7 mouse cellular contexts compared by ENCODE assay signal in genomic region chr8:122282501-122283355, GRCm38 (mm10). TPM values are rescaled to one million over a fixed set of nuclear protein-coding genes. Genes with fewer than 3 reads are reported as not detected.
DNase-seq lines count a peak whose midpoint lies in the region; ATAC-seq and TF ChIP-seq lines count a peak whose summit lies in the region.

No protein-coding gene starts in this region.

- no peak for TF ChIP-seq CTCF in liver, adult 2 months (IDR thresholded peaks at IDR 0.05; ENCODE audit: low read depth, low read length)

- H3K9me3 ChIP-seq in embryonic facial prominence, embryonic 13.5 days: no peaks in the 10 kb centered on the region
- no peaks in the 10 kb centered on the region for H3K9me3 ChIP-seq in hindbrain, embryonic 14.5 days (ENCODE audit: control insufficient read depth, low read length)

- H3K27me3 ChIP-seq in embryonic facial prominence, embryonic 13.5 days: peaks cover 43% of the 10 kb centered on the region
- H3K27me3 ChIP-seq in hindbrain, embryonic 14.5 days (ENCODE audit: control insufficient read depth, insufficient read depth, low read length): no peaks in the 10 kb centered on the region
- H3K27me3 ChIP-seq in liver, adult 2 months (ENCODE audit: control insufficient read depth, insufficient read depth, low read length): no peaks in the 10 kb centered on the region

- TF ChIP-seq POLR2A in liver, adult 2 months (IDR thresholded peaks at IDR 0.05; ENCODE audit: extremely low read depth, insufficient read depth, low read length): no peak

- peak; percentile 81 for DNase-seq in CD4-positive helper T cell, adult 2 months (ENCODE audit: low read depth, low spot score)
- peak; percentile 44 for DNase-seq in MN1 (ENCODE audit: low spot score)
- no peak for DNase-seq in hindbrain, embryonic 14.5 days (ENCODE audit: low spot score)
- DNase-seq in liver, adult 2 months (ENCODE audit: extremely low read depth, low read depth, low spot score): peak; percentile 27
- DNase-seq in neural tube, embryonic 10.5 days (ENCODE audit: extremely low spot score, low spot score): peak; percentile 69
- DNase-seq in frontal cortex, postnatal 10 days (ENCODE audit: low spot score in 2 of 2): no peak

- peak overlapping the region; percentile 81 for H3K9ac ChIP-seq in embryonic facial prominence, embryonic 13.5 days
- peak overlapping the region; percentile 75 for H3K9ac ChIP-seq in hindbrain, embryonic 14.5 days
- peak overlapping the region; percentile 57 for H3K9ac ChIP-seq in liver, adult 2 months (ENCODE audit: low read depth, low read length)

- peak overlapping the region; percentile 69 for H3K27ac ChIP-seq in embryonic facial prominence, embryonic 13.5 days
- no peak overlapping the region; the same call in 1 of the 2 replicates for H3K27ac ChIP-seq in hindbrain, embryonic 14.5 days
- H3K27ac ChIP-seq in liver, adult 2 months (replicated peaks; ENCODE audit: insufficient read depth, low read depth, low read length): peak overlapping the region; percentile 35

- ATAC-seq in embryonic facial prominence, embryonic 13.5 days (ENCODE audit: insufficient number of reproducible peaks, insufficient read depth, low FRiP score, low TSS enrichment, low read depth): no peak
- ATAC-seq in hindbrain, embryonic 14.5 days (ENCODE audit: low FRiP score): no peak

- H3K4me1 ChIP-seq in embryonic facial prominence, embryonic 13.5 days: peaks cover 45% of the 10 kb centered on the region
- peaks cover 22% of the 10 kb centered on the region for H3K4me1 ChIP-seq in hindbrain, embryonic 14.5 days (replicated peaks; ENCODE audit: control insufficient read depth, insufficient read depth, low read length)
- H3K4me1 ChIP-seq in liver, adult 2 months (ENCODE audit: control insufficient read depth, insufficient read depth, low read length): peaks cover 15% of the 10 kb centered on the region

- peak overlapping the region; percentile 98 for H3K4me2 ChIP-seq in embryonic facial prominence, embryonic 13.5 days
- H3K4me2 ChIP-seq in hindbrain, embryonic 14.5 days (replicated peaks): peak overlapping the region; percentile 98

- peak overlapping the region; percentile 70 for H3K4me3 ChIP-seq in embryonic facial prominence, embryonic 13.5 days
- peak overlapping the region; percentile 60 for H3K4me3 ChIP-seq in hindbrain, embryonic 14.5 days (replicated peaks; ENCODE audit: low read length)
- peak overlapping the region; percentile 66 for H3K4me3 ChIP-seq in liver, adult 2 months (ENCODE audit: insufficient read depth, low read depth, low read length)

- H3K36me3 ChIP-seq in embryonic facial prominence, embryonic 13.5 days: no peaks in the 10 kb centered on the region
- H3K36me3 ChIP-seq in hindbrain, embryonic 14.5 days (replicated peaks; ENCODE audit: control insufficient read depth, insufficient read depth): no peaks in the 10 kb centered on the region
- H3K36me3 ChIP-seq in liver, adult 2 months (ENCODE audit: control insufficient read depth, insufficient read depth, low read length): no peaks in the 10 kb centered on the region

- H3K79me2 ChIP-seq in liver, adult 2 months (ENCODE audit: control insufficient read depth, insufficient read depth, low read length): peaks cover 48% of the 10 kb centered on the region

- under 1% methylated on average over 60 of the region's 70 CpGs for WGBS in embryonic facial prominence, embryonic 13.5 days
- WGBS in hindbrain, embryonic 14.5 days: under 1% methylated on average over 64 of the region's 70 CpGs
- under 1% methylated on average over 66 of the region's 70 CpGs for WGBS in liver, adult 2 months

RNA-seq across cellular contexts. Expression of gene Zfpm1, which starts 0.8 kb away (rescaled TPM):
- 1.7 and 1.8 TPM in 2 replicates for polyA plus RNA-seq in embryonic facial prominence, embryonic 13.5 days (2015; fragmentation: Nextera tagmentation; extraction: Ambion mirVana)
- polyA plus RNA-seq in hindbrain, embryonic 14.5 days (2014; fragmentation: Nextera tagmentation; extraction: Ambion mirVana): 1.8 and 2.0 TPM in 2 replicates
- 7.9 and 8.4 TPM in 2 replicates for total RNA-seq in liver, adult 2 months (2014; rRNA removed)
- 56.5 and 67.5 TPM in 2 replicates for polyA plus RNA-seq in liver, adult 2 months (2012; rRNA removed)

Comparison
In these comparisons a context has a peak if more than half of its experiments do, and no peak if none do; other contexts are left out.
1. DNase-seq: peak in CD4-positive helper T cell, adult 2 months (single experiment), MN1 (single experiment), liver, adult 2 months (single experiment) and neural tube, embryonic 10.5 days (single experiment); none in hindbrain, embryonic 14.5 days (single experiment) and frontal cortex, postnatal 10 days (0 of 2).
2. RNA of gene Zfpm1, which starts 0.8 kb away (polyA plus RNA-seq): 56.5 to 67.5 TPM in liver, adult 2 months; 1.8 to 2.0 TPM in hindbrain, embryonic 14.5 days and 1.7 to 1.8 TPM in embryonic facial prominence, embryonic 13.5 days; every median in the first group is over 10 times any median in the second.
3. Peak in every context shown above with its lines, with median percentiles within 50 percentile points of each other: H3K4me3 ChIP-seq and H3K9ac ChIP-seq.